Mouse (Mus musculus) urinary bladder, adult 18-20 months (tissue): ENCODE data around the gene Usp5.
A peak's percentile ranks its signal among the peaks of the same experiment; 100 is the strongest.
"Not testable (repeated sequence)": the region's sequence is repeated elsewhere in the genome, so short reads cannot be mapped to it uniquely, and the experiment has no call there.

Experiments
- DNase-seq, 2 experiments: peaks; one replicate each; pipeline ENCODE4 v3.0.0; 2022; ENCODE audit warnings: low spot score in 2 of 2, mixed read lengths in 2 of 2

Gene Usp5

DNA sequence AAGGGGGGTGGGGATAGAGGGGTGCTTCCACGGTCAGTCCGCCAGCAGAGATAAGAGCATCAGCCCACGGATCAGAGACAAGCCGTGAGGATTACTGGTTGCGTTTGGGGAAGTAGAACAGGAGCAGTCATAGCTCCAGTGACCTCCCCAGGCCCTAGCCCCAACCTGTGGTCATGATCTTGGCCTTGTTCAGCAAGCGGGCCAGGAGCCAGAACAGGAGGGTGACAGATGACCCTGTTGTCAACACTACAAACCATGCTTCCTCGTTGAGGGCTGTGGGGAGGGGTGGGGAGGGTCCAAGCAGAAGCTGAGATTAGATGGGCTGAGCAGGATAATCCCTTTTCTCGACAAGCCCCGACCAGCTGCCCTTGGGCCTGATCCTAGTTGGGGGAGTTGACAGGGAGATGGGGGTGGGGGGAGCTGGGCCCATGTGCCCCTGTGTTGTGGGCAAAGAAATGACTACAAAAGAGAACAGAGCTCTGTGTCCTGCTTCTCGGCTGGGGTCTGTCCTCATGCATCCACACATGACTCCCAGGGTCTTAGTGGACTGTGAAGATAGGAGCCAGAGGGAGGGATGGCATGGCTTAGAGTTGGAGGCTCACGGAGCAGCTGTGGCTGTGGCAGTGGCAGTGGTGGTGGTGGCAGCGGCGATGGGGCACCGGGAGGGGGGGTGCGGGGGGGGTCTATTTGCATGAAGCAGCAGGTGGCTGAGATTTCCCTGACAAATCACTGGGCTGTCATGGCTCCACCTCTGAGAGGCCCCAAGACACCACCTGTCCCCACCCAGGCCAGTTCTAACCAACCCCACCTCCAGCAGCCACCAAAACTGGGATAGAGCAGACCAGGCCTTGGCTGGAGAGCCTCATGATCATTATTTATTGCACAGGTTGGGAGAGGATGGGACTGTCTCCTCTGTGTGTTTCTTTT is 11.2 kb upstream of the Usp5 start, which contains the start of gene Gnb3:
Gnb3 (minus strand) TSS at position 35 of the 927 bp plus-strand sequence.
- no peak for DNase-seq

DNA sequence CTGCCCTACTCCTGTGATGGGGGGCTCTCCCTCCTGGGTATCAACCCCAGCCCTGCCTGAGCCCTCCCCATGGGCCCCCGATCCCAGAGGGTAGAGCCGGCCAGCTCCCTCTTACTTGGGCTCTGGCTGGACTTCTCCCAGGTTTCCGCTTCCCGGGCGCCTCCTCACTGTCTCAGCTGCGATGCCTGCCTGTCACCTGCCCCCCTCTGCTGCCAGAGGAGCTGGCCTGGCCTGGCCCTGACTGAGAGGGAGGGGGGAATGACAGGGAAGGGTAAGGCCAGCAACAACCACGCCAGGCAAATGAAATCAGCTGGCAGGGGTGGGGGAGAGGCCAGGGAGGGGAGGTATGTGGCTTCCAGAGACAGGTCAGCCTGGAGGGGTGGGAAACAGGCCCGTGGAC is 10.5 kb upstream of the Usp5 start:
- no peak for DNase-seq

DNA sequence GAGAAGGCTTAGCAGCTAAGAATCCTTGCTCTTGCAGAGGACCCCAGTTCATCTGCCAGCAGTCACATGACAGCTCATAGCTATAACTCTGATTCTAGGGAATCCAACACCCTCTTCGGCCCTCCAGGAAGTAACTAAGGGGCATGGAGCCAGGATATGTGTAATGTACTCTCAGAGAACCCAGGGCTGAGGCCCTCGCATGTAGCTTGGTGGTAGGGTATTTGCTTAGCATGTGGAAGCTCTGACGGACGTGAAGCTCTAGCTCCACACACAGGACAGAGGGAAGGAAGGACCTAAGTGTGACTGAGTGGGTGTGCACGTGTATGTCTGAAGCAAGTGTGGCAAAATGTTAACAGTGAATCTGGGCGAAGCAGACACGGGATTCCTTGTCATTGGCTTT is 7.1 kb upstream of the Usp5 start:
- no peak for DNase-seq

DNA sequence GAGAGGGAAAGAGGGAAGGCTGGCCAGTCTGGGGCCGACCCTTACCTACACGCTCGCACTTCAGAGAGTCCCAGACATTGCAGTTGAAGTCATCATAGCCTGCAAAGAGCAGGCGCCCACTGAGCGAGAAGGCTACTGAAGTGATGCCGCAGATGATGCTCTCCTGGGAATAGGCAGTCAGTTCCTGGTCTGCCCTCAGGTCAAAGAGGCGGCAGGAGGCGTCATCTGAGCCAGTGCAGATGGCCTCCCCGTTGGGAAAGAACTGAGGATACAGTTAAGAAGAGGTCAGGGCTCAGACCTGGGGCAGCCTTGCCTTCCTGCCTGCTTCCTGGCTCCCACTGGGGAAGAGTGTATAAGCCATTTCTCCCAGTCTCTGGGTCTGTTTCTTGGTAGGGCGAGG is 6.2 kb upstream of the Usp5 start:
- no peak for DNase-seq

DNA sequence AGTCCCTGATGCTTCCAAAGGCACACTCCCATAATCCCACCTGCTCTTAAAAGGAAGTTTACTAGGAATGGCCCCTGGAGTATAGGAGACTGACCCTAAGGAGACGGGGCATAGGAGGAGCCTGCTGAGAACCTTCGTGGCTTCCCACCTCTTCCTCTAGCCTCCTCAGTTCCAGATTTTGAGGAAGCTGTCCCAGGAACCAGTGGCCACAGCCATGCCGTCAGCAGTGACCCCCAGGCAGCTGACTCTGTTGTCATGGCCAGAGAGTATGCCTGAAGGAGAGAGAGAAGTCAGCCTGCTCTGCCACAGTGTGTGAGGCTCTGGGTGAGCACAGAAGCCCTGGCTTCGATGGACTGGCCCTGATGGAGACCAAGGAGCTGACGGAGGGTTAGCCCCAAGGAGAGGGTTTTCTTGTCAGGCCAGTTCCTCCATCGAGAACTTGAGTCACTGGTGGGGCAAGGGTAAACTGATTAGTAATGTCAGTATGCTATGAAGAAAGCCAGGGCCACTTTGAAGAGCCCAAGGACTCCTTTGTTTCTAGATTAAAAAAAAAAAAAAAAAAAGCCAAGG is 5.3 kb upstream of the Usp5 start:
- no peak for DNase-seq

DNA sequence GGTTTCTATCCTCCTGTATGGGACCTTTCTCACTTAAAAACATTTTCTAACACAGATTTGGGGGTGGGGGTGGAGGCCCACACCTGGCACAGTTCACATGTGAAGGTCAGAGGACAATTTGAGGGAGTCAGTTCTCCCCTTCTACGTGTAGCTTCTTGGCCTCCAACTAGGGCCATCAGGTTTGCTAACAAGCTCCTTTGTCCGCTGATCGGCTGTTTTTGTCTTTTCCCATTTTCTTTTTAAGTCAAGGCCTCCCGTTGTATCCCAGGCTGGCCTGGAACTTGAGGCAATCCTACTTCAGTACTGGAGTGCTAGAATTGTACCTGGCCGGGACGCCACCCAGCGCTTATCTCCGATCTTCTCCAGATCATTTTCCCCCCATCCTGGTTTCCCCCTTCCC is 2.4 kb upstream of the Usp5 start:
- no peak for DNase-seq

DNA sequence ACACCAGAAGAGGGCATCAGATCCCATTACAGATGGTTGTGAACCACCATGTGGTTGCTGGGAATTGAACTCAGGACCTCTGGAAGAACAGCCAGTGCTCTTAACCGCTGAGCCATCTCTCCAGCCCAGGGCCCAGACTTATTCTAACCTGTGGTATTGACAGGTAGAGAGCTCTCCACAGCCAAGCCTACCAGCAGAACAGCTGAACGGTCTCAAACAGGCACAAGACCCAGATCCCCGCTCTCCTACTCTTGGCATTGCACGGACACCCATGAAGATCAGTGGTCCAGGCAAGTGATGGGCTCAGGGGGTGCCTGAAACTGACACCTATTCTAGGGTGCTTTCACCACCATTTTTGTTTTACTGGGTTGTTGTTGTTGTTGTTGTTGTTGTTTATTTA is 1.9 kb upstream of the Usp5 start:
- DNase-seq, result not testable (repeated sequence)

DNA sequence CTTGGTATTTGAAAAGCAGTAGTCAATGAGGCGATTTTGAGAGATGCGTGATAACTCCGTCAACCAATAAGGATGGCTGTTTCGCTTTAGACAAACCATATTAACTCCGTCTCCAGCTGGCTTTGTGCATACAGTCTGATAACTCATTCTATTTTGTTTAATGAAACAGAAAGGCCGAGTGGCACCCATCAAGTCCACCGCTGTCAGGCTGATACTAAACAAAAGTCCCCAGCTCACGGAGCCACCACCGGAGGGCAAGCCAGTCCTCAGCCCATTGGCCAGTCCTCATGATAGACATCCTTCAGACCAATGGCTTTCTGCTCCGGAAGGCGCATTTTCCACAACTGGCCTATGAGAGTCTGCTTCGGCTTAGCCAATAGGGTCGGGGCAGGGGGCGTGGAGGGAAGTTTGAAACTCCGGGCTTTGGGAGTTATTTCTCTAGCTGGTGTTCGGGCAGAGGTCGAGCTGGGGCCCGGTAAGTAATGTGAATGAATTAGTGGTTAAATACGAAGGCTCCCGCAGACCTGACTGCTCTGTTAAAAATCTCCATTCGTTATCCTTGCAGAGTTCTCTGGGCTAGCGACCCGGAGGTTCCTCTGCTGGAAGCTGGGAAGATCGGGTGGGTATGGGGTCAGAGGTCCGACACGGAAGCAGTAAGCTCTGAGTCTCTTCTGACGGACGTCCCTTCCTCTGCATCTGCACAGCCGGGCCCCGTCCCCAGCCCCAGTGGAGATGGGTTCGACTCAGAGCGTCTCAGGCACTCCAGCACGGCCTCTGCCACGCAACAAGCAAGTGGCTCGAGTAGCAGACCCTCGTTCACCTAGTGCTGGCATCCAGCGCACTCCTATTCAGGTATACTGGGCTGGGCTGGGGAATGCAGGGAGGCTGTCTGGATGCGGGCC is 766 bp upstream of the Usp5 start:
- DNase-seq, result peak; percentile 86 to 87

DNA sequence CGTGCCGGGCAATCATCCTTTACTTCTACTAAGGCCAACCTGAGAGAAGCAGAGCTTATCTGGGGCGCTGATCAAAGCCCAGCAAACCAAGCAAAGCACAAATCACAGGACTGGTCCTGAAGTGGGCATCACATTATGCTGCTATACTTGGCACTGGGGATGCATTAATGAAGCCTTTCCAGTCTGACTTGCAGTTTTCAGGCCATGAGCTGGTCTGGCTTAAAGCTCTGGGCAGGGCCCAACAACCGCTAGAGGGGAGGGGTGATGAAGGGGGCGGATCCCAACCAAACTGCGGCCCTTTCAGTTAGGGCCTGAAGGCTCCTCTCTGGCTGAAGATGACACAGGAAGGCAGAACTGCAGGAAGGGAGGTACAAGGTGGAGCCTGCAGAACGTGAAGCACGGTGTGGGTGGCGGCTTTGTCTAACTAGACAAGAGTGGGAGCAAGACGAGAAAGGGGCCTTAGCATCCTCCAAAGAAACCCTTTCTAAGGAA is 1.1 kb downstream of the Usp5 start:
- peak in 1 of 2 experiments; percentile 46 for DNase-seq

DNA sequence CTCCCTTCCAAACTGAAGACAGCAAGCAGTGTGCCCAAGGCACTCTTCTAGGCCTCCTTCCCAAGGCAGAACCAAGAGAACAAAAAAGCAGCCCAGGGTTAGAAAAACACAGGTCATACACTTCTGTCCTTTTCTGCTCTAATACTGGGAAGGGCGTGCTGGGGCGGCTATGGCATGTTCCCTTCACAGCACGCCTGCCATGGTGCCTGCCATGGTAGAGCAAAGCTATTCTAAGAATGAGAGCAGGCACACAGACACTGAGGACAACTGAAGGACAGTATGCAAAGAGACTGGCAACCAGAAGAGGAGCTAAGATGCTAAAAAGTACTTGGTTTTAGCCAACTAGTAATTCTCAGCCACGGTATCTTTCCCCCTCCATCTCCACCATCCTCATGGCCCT is 7.2 kb downstream of the Usp5 start:
- no peak for DNase-seq

DNA sequence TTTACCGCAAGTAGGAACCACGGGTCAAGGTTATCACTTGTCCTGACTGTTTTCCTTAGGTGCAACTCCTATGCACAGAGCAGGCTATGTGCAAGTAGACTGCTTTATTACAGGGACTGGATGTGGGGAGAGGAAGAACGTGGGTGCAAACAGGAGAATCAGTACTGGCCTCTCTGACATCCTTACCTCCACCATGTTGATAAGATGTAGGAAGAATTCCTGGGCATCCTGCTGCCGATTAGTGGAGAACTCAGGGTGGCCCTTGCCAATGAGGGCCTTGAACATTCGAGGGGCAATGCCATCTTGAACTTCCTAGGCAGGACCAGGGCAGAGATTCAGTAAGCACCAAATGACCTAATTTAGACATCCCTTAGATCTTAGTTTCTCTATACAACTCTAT is 8.4 kb downstream of the Usp5 start:
- no peak for DNase-seq

DNA sequence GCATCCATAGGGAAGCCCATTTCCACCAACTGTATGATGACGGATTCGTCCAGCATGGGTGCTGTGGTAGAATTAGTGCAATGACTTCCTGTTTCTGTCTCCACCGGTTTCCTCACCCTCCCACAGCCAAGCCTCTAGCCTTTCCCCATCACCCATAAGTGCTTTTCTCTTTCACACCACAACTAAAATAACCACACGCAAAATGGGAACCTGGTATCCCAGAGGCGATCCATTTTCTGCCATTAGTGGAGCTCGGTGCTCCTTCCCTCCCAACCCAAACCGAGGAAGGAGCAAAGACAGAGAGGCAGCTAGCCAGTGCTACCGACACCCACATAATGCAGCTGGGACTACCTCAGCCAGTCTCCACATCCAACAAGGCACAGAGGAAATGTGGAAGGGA is 11.3 kb downstream of the Usp5 start:
- DNase-seq, result no peak

DNA sequence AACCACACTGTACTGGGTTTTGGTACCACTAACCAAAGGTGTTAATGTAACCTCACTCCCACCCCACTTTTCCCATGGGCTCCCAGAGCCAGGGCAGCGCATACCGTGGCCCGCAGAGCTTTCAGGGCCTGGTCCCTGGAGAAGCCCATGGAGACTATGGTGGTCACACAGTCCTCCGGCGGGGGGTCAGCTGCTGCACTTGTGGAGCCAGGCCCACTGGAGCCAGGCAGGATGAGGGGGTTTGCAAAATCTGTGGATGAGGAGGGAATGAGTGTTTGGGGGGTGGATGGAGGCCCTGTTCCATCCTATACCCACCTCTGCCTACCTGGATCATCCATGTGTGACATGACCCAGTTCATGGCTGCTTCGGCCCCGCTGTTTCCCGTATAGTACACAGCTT is 11.7 kb downstream of the Usp5 start:
- no peak for DNase-seq

DNA sequence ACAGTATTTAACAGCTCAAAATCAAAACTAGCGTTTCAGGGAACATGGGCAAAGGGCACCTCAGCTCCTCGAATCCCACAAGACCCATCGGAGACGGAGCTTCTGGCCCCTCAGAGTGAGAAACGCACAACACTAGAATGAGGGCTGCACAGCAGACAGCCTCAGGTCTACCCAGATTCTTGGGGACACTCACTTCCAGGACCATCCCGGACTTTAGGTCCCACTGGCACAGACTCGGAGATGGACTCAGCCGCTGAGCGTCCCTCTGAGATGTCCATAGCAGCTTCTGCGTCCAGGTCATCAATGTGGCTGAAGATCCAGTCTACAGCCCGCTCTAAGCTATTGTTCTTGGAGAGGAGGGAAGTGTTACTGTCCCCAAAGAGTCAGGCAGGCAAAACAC is 12.2 kb downstream of the Usp5 start:
- DNase-seq, result no peak

DNA sequence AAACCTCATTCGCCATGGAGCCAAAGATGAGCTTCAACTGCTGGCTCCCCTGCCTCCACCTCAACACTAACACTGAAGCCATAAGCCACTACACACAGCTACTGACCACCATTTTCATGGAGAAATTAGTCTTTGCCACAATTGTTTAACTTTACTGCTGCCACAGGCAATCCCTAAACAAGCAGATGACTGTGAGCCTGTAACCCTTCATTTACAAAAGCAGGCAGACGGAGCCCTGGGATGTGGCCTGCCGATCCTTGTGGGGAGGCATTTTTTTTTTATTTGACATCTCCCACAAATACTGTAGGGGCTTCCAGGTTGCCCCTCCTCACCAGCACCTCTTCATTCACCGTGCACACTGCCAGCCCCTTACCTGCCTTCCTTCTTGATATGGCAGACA is 12.7 kb downstream of the Usp5 start:
- DNase-seq, result no peak

DNA sequence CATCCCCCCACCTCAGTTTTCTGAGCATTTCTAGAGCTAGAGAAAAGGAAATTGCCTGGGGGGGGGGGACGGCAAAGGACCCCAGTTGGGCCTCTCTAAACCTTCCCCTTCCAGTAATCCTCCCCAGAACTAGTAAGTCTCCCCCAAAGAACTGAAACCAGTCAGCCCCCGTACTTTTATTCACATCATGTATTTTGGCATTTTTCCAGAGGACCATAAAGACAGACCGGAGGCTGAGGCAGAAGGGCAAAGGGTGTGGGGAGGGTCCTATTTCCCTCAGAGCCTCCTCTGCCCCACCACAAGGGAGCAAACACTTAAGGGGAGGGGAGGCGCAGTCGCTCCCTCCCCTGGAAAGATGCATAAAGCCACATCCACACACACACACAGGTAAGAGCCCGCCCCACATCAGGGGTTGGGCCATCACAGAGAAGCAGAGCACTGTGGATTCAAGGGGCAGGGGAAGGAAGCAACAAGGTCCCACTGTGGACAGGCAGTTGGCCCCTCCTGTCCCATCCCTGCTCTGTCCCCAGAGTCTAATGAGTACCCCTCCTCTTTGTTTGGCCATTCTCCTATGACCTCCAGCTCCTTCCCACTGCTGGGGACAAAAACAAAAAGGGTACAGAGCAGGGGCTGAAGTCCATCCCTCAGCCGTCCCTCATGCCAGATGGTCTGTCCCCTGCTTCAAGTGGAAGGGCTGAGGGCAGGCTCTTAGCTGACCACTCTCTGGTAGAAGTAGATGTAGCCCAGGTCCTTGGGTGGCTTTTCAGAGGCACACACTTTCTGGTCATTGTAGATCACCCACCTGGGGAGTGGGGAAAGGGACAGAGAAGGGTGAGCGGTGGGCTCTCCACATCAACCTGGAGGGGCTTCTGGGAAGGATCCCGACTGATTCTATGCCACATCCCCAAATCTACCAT is 14.2 kb downstream of the Usp5 start:
- DNase-seq, result no peak

DNA sequence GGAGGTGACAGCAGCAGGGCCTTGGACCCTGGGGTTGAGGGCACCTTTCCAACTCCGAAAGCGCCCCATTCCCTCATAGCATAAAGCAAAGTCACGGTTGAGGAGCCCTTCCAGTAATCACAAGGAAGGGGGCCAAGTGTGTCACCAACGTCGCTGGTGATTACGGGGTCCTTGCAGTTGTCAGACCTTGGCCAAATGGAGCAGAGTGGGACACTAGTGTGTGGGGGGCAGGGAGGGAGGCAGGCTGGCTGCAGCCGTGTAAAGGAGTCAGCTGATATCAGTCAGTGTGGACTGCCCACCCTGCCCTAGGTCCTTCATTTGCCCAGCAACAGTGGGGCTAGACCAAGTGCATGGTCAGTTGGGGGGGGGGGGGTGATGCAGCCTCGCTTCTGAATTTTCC is 14.8 kb downstream of the Usp5 start:
- no peak for DNase-seq

DNA sequence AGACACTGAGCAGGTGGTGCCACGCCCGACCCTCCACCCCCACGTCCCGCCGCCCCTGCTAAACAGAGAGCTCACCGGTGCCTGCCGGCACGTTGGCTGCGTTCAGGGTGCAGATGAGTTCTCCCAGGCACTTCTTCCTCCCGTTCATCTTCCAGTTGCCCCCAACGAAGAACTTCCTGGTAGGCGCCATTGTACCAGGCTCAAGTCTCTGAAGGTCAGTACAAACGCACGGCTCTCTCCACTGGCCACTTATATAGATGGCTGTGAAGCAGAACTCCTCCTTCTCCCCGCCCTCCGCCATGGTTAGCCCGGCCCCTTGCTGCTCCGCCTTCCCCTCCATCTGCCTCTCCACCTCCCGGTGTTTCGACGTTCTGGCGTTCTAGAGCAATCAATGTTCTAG is 15.4 kb downstream of the Usp5 start, which contains the start of gene Tpi1:
Tpi1 (minus strand) TSS at position 364 of the 400 bp plus-strand sequence.
- peak; percentile 85 to 89 for DNase-seq

DNA sequence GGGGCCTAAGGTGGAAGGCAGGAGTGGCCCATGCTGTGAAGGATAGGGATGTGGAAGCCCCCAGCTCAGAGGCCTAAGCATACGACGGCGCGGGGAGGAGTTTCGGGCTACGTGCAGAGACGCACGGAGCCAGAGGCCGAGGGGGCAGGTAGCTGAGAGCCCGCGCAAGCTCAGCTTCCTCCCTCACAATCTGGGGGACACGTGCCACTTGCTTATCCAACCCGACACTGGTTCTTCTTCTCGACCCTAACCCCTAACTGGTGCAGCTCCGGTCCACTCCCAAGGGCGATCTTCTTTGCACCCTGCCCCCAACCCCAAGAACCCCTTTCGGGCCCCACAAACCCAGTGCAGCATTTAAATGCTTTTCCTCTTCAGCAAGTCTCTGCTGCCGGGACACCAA is 15.8 kb downstream of the Usp5 start:
- no peak for DNase-seq

DNA sequence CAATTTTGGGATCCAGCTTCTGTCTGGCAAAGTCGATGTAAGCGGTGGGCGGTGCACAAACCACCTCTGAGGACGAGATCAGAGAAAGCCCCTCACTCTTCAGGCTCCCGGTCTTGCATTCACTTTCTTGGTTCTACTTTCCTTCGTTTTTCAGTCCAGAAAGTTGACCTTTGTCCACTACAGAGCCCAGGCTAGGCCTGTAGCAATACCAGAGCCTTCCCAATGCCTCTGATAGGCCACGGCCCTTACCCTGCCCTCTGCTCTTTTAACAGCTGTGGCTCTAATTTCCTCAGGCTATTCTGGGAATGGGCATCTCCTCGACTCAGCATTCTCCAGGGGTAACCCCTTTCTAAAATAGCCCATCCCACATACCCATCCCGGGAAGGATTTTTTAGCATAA is 16.4 kb downstream of the Usp5 start:
- no peak for DNase-seq
